In genomic region chr16:23513401-23513800, GRCm38 (mm10) we compare ENCODE assay signal across 18 mouse cellular contexts. TPM values are rescaled to one million over a fixed set of nuclear protein-coding genes. Genes with fewer than 3 reads are reported as not detected.
"Had no signal": no experiment of that assay in that cellular context is flagged by ENCODE, and none has a peak within 500 bp of the region (broad histone marks: within the 10 kb centered on the region; RNA-seq: fewer than 3 reads in every experiment).

No protein-coding gene starts in this region.

- H3K9me3 ChIP-seq: liver, embryonic 15.5 days; midbrain, embryonic 10.5 days; neural tube, embryonic 13.5 days; neural tube, embryonic 15.5 days; stomach, embryonic 15.5 days had no signal

- H3K4me2 ChIP-seq: liver, embryonic 15.5 days; lung, embryonic 14.5 days; neural tube, embryonic 13.5 days; neural tube, embryonic 15.5 days; stomach, embryonic 15.5 days had no signal

- H3K9ac ChIP-seq: liver, embryonic 15.5 days; lung, embryonic 14.5 days; neural tube, embryonic 13.5 days; neural tube, embryonic 15.5 days; stomach, embryonic 15.5 days had no signal

- DNase-seq: lung, adult 18-20 months; lung, embryonic 14.5 days; lung, postnatal 10 days; lung, postnatal 4 days; midbrain, embryonic 14.5 days; right cerebral cortex, postnatal 14 days; thymus, adult 18-20 months; thymus, postnatal 14 days; thymus, postnatal 36 days had no signal

- H3K4me3 ChIP-seq: liver, embryonic 15.5 days; midbrain, embryonic 10.5 days; myocyte; neural tube, embryonic 13.5 days; neural tube, embryonic 15.5 days; stomach, embryonic 15.5 days had no signal

- H3K4me1 ChIP-seq: stomach, embryonic 15.5 days had no signal

- H3K36me3 ChIP-seq: liver, embryonic 15.5 days; midbrain, embryonic 10.5 days; stomach, embryonic 15.5 days had no signal

- H3K27me3 ChIP-seq: liver, embryonic 15.5 days; neural tube, embryonic 13.5 days; neural tube, embryonic 15.5 days; stomach, embryonic 15.5 days had no signal

- ATAC-seq: midbrain, embryonic 16.5 days had no signal

- H3K27ac ChIP-seq: liver, embryonic 15.5 days; midbrain, embryonic 10.5 days; neural tube, embryonic 13.5 days; neural tube, embryonic 15.5 days; stomach, embryonic 15.5 days had no signal

RNA-seq across cellular contexts. Expression of gene Masp1, which starts 7.2 kb away (rescaled TPM):
- total RNA-seq: megakaryocyte, adult 5-6 weeks; megakaryocyte-erythroid progenitor cell, adult 5-6 weeks had no signal
